Mouse (Mus musculus): ENCODE results near the gene Omt2a.

The Omt2a gene

DNA sequence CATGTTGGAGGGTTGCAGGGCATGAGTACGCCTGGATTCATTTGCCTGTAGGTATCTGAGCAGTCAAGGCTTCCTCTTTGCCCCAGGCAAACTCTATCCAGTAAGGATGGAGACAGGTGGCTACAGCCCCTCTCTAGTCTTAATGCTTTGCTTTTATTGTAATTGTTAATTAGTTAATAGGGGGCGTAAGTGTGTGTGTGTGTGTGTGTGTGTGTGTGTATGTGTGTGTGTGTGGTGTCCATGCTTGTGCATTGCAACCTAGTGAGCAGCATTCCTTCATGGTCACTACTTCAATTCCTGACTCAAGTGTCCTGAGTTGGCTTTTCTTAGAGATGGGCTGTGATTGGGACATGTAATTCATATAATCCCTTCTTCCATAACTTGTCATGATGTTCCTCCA, at the start of gene Omt2a:
Gene Omt2a (minus strand): TSS at position 101 of the 400 bp plus-strand sequence.
- in situ Hi-C loops (cut with MboI; ENCODE audit: unreplicated experiment in 2 of 2), result no loop called here

- in situ Hi-C loops (cut with MboI; ENCODE audit: unreplicated experiment in 2 of 2), result loop anchor here in 1 of 2 experiments (5.0 kb wide), 1 partner anchor 64 kb away; no protein-coding TSS in a partner anchor
Measured at GRCm38 (mm10) chr9:78363374-78363773, 48.8 kb upstream of the Omt2a start.

GRCm38 (mm10) chr9:78360484-78360872, 45.9 kb upstream of the Omt2a start:
- in situ Hi-C loops (cut with MboI; ENCODE audit: unreplicated experiment in 2 of 2), result loop anchor here in 1 of 2 experiments (5.0 kb wide), 1 partner anchor 67 kb away; no protein-coding TSS in a partner anchor

GRCm38 (mm10) chr9:78359750-78360483, 45.3 kb upstream of the Omt2a start:
- in situ Hi-C loops (cut with MboI; ENCODE audit: unreplicated experiment in 2 of 2), result loop anchor here (5.0 to 10.0 kb wide), 5 partner anchors 67 to 1365 kb away; partner anchors contain the start of gene Col12a1 (in 1 of the 2)

DNA sequence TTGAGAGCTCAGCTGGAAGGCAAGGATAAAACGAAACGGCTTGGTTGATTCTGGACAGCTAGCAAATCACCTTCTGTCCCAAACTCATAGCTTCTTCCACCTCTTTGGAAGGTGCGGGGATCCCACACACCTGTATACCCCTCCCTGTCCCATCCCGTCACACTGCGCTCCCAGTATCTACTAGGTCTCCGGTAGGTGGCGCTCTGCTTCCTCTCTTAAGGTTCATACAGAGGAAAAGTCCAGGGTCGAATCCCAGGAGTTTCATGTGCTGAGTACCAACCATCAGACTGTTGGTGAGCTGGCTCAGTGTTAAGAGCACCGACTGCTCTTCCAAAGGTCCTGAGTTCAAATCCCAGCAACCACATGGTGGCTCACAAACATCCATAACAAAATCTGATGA, 43.5 kb upstream of the Omt2a start:
- in situ Hi-C loops (cut with MboI; ENCODE audit: unreplicated experiment in 2 of 2), result loop anchor here (5.0 to 10.0 kb wide), 4 partner anchors 189 to 1367 kb away; partner anchors contain the start of gene Col12a1 (in 1 of the 2)

DNA sequence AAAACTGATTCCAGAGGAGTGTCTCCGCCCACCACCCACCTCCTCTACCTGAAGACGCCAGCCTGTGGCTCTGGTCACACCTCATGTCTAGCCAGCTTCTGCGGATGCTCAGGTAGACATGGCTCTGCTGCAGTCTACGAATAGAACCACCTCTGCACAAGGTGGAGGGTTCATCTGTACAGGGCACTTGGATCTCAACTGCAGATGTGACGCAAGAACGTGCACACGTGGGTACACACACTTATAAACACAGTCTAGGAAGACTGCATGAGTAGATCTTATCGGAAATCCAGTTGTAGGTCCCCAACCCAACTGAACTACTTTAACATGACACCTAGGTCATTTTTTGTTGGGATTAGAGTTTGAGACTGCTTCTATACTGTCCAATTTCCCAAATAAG, 41.0 kb upstream of the Omt2a start, which contains the start of gene Gsta2:
Gene Gsta2 (minus strand): TSS at position 178 of the 400 bp plus-strand sequence.
- in situ Hi-C loops (cut with MboI; ENCODE audit: unreplicated experiment in 2 of 2), result loop anchor here (5.0 to 10.0 kb wide), 4 partner anchors 192 to 1369 kb away; partner anchors contain the start of gene Col12a1 (in 1 of the 2)

DNA sequence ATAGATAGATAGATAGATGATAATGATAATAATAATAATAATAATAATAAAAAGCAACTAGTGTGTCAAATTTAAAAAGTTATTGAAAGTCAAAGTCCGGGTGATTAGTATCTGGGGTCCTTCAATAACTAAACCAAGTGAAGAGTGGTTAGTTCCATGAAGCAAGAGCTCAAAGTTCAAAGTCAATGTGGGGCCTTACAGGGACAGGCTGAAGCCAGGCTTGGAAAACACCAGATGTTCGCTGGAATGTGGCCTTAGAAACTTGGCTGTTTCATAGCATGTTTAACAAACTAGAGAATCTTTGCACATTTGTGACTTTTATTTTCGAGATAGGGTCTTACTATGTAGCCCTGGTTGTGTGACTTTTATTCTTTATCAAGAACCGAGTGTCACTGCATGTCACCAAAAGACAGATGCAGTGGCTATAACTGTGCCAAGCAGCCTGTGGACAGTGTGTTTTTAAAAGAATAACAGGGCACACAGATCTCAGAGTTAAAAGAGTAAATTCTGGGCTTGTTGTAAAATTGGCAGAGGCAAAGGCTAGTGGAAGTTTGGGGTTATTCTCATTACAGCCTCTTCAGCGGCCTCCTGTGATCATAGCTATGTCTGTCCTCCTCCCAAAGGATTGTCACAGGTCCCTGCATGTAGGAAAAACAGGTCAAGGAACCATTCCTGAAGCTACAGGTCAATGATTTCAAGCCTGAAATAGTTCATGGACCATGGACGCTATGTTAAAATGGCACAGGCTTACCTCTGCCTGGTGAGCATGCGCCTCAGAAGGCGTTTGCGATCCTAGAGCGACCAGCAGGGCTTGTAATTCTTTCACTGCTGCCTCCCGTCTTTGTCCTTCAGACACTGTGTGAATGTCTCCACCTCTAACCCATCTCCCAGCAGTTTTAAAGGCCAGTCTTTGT, 40.3 kb upstream of the Omt2a start:
- in situ Hi-C loops (cut with MboI; ENCODE audit: unreplicated experiment in 2 of 2), result loop anchor here (5.0 to 10.0 kb wide), 4 partner anchors 192 to 1370 kb away; partner anchors contain the start of gene Col12a1 (in 1 of the 2)

DNA sequence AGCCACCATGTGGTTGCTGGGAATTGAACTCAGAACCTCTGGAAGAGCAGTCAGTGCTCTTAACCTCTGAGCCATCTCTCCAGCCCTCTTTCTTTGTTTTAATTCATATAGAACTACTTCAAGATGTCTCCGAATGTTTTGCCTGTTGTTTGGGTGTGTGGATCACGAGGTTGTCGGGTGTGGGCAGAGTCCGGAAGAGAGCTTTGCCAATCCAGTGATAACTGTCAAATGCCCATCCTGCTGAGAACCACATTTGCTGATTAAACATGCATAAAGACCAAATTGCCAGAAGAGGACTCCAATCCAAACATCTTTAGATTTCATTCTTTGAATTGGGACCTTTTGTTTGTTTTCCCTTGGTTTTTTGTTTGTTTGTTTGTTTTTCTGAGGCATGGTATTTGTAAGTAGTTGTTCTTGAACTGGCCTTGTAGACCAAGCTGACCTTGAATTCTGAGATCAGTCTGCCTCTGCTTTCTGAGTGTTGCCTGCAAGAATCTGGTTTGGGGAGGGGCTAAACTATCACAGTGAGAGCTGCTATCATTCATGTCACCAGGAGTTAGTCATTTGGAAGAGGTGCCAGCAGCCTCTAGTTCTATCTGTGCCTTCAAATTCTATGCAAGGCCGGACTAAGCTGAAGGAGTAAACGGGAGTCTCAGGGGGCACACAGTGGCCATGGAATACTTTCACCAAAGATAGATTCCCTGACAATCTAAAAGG, 37.1 kb upstream of the Omt2a start:
- in situ Hi-C loops (cut with MboI; ENCODE audit: unreplicated experiment in 2 of 2), result loop anchor here (10.0 kb wide), 2 partner anchors 1363 to 1373 kb away; partner anchors contain the start of gene Col12a1 (in 1 of the 2)

- in situ Hi-C loops (cut with MboI; ENCODE audit: unreplicated experiment in 2 of 2), result loop anchor here (10.0 kb wide), 2 partner anchors 1365 to 1375 kb away; partner anchors contain the start of gene Col12a1 (in 1 of the 2)
Measured at GRCm38 (mm10) chr9:78350007-78350406, 35.4 kb upstream of the Omt2a start.

DNA sequence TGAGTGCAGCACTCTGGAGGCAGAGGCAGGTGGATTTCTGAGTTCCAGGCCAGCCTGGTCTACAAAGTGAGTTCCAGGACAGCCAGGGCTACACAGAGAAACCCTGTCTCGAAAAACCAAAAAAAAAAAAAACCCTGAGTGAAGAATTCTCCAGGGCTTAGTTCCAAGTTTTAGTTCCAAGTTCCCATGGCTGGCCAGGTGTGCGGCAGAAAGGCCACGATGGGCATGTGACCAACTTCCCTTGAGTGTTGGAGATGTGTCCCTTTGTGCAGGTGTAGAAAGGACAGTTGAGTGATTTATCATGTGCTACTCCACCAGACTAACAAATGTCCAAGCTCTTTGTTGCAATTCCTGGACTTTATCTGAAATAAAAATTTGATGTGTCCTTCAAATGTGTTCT, 34.5 kb upstream of the Omt2a start:
- in situ Hi-C loops (cut with MboI; ENCODE audit: unreplicated experiment in 2 of 2), result loop anchor here in 1 of 2 experiments (25.0 kb wide), 1 partner anchor 1663 kb away; the partner anchor contains the start of gene Filip1

DNA sequence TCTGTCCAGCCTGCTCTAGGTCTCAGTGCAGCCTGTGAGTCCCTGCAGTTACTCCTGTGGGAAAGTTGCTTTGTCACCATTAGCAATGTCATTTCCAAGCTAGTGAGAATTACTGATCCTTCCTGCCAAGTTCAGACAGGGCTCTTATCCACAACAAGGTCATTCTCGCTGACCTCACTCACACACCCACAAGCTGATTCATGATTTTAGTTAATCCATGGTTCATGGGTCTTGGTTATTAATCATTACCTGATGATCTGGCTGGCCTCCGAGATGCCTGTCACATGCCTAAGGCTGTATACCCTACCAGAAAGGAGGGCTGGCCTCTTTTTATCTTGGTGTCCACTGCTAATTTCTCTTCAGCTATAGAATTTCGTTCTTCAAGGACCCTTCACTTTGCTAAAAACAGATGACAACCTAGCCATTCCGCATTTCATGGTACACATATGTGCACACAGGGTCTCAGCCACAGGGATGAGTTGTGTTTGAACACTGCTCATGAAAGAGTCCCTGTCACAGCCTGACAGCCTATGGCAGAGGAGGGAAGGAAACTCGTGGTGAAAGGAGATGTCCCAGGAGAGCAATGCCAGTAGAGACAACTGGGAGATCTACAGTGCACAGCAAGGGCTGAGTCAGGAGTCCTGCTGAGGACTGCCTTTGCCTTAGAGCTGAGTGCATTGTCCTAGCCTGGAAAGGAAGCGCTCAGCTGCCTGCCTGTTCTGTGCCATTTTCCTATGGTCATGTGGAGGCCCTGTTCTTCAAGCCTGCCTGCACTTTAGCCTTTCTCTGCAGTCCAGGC, 33.8 kb upstream of the Omt2a start:
- in situ Hi-C loops (cut with MboI; ENCODE audit: unreplicated experiment in 2 of 2), result loop anchor here in 1 of 2 experiments (25.0 kb wide), 1 partner anchor 1664 kb away; the partner anchor contains the start of gene Filip1

- in situ Hi-C loops (cut with MboI; ENCODE audit: unreplicated experiment in 2 of 2), result loop anchor here in 1 of 2 experiments (25.0 kb wide), 1 partner anchor 1665 kb away; the partner anchor contains the start of gene Filip1
Measured at GRCm38 (mm10) chr9:78347004-78347403, 32.4 kb upstream of the Omt2a start.

DNA sequence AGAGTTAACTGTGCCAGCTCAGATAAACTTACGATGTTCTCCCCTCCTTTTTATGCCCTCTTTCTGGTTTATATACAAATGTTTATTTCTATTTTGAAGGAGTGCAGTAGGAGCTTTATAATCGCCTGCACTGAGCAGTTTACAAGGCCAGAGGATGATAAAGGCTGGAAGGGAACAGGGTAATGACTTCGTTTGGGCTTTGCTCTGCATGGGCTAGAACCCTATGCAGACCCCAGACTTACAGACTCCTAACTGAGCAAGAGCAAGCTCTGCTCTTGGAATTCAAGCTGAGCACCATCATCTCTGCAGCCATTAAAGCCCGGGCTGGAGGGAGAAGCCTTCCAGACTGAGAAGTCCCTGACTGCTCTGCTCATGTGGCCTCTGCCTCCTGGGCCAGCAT, 30.6 kb upstream of the Omt2a start:
- in situ Hi-C loops (cut with MboI; ENCODE audit: unreplicated experiment in 2 of 2), result loop anchor here in 1 of 2 experiments (25.0 kb wide), 1 partner anchor 1667 kb away; the partner anchor contains the start of gene Filip1

GRCm38 (mm10) chr9:78343055-78343454, 28.5 kb upstream of the Omt2a start:
- in situ Hi-C loops (cut with MboI; ENCODE audit: unreplicated experiment in 2 of 2), result loop anchor here in 1 of 2 experiments (25.0 kb wide), 1 partner anchor 1669 kb away; the partner anchor contains the start of gene Filip1

GRCm38 (mm10) chr9:78342494-78342893, 27.9 kb upstream of the Omt2a start:
- in situ Hi-C loops (cut with MboI; ENCODE audit: unreplicated experiment in 2 of 2), result loop anchor here in 1 of 2 experiments (25.0 kb wide), 1 partner anchor 1670 kb away; the partner anchor contains the start of gene Filip1

GRCm38 (mm10) chr9:78340324-78340723, 25.7 kb upstream of the Omt2a start:
- in situ Hi-C loops (cut with MboI; ENCODE audit: unreplicated experiment in 2 of 2), result loop anchor here in 1 of 2 experiments (25.0 kb wide), 1 partner anchor 1672 kb away; the partner anchor contains the start of gene Filip1

DNA sequence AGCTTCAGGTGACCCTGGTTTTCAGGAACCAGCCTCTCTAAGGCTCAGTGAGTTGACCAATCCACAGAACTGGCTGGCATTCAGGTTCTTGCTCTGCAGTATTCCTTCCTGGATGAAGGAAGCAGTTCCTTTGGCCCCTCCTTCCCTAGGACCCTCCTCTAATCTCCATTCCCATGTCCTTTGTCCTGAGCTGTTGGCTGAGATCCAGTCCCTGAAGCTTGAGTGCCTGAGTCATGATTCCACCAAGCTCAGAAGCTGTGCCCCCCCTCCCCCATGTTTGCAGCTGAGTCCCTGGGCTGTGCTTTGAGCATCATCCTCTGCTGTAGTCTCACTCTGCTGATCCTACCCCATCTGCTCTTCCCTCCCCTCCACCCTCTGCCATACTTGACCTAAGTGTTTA, 22.5 kb upstream of the Omt2a start:
- in situ Hi-C loops (cut with MboI; ENCODE audit: unreplicated experiment in 2 of 2), result loop anchor here in 1 of 2 experiments (25.0 kb wide), 1 partner anchor 1675 kb away; the partner anchor contains the start of gene Filip1

GRCm38 (mm10) chr9:78327289-78327688, 12.7 kb upstream of the Omt2a start, which contains the start of gene Omt2b:
Gene Omt2b (plus strand): TSS chr9:78327589.
- in situ Hi-C loops (cut with MboI; ENCODE audit: unreplicated experiment in 2 of 2), result loop anchor here in 1 of 2 experiments (25.0 kb wide), 1 partner anchor 1685 kb away; the partner anchor contains the start of gene Filip1

All from v-Abl transformed pro-B cells (cell line).